Mouse (Mus musculus): ENCODE data around the gene Llgl2.

- TF ChIP-seq CTCF (IDR thresholded peaks at IDR 0.05; ENCODE audit: borderline replicate concordance, insufficient read depth, low read depth, low read length) (no peak), POLR2A (IDR thresholded peaks at IDR 0.05; ENCODE audit: borderline replicate concordance, insufficient read depth, low read length) (no peak)
Measured at GRCm38 (mm10) chr11:115898446-115898845, 74.6 kb downstream of the Llgl2 start.
